Mouse (Mus musculus) ES-Bruce4 (cell line): Measurements from ENCODE around the gene Lzts2. TPM values are rescaled to one million over a fixed set of nuclear protein-coding genes. Genes with fewer than 3 reads are reported as not detected.

Experiments used
- H3K27ac ChIP-seq: 2 replicates; pipeline ENCODE4 v1.5.1; 2012; ENCODE audit warnings: low read length, inconsistent platforms; ENCODE audit not compliant: insufficient read depth
- H3K27me3 ChIP-seq: 2 replicates; pipeline ENCODE4 v1.6.1; 2012; ENCODE audit warnings: mild to moderate bottlenecking, low read length, inconsistent platforms; ENCODE audit not compliant: control insufficient read depth, poor library complexity, insufficient read depth, severe bottlenecking
- H3K36me3 ChIP-seq: 2 replicates; pipeline ENCODE4 v1.6.1; 2012; ENCODE audit warnings: inconsistent platforms, mild to moderate bottlenecking, low read length, moderate library complexity; ENCODE audit not compliant: control insufficient read depth, poor library complexity, insufficient read depth, severe bottlenecking
- H3K4me1 ChIP-seq: one replicate; pipeline ENCODE4 v1.8.1; 2011; ENCODE audit warnings: low read length; ENCODE audit not compliant: control insufficient read depth, insufficient read depth
- H3K4me3 ChIP-seq: 2 replicates; pipeline ENCODE4 v1.5.1; 2011; ENCODE audit warnings: low read depth, mild to moderate bottlenecking, low read length
- H3K9ac ChIP-seq: 2 replicates; pipeline ENCODE4 v1.6.1; 2012; ENCODE audit warnings: low read depth, mild to moderate bottlenecking, inconsistent platforms; ENCODE audit not compliant: poor library complexity, severe bottlenecking
- H3K9me3 ChIP-seq: replicated peaks from 2 replicates; pipeline ENCODE4 v1.6.1; 2012; ENCODE audit warnings: mild to moderate bottlenecking, low read length, inconsistent platforms; ENCODE audit not compliant: control insufficient read depth, poor library complexity, insufficient read depth, severe bottlenecking
- CTCF ChIP-seq: IDR thresholded peaks from one replicate; pipeline ENCODE4 v1.8.1; 2011; ENCODE audit warnings: low read depth, low read length
- EP300 ChIP-seq: IDR thresholded peaks from 2 replicates; pipeline ENCODE4 v1.6.1; 2011; ENCODE audit warnings: low read depth, low read length; ENCODE audit not compliant: insufficient read depth
- POLR2A ChIP-seq: IDR thresholded peaks from one replicate; pipeline ENCODE4 v1.8.1; 2011; ENCODE audit warnings: low read length; ENCODE audit not compliant: insufficient read depth
- polyA plus RNA-seq: library from polyadenylated mRNA; stranded (reverse); fragments of >200 nt; gene quantifications from 2 replicates; pipeline ENCODE4 v1.2.4, GENCODE M21; 2011; ENCODE audit warnings: low read depth; ENCODE audit not compliant: missing spikeins, insufficient read depth, insufficient read length

The Lzts2 gene
- polyA plus RNA-seq, 1 experiment: 39.9 TPM

- TF ChIP-seq EP300 (no peak), CTCF (no peak), POLR2A (no peak)
- Histone ChIP-seq H3K36me3 (0 out of 2 replicates have a peak, but pooled peaks cover 2% of the 10 kb centered on the region), H3K9me3 (no peaks in the 10 kb centered on the region), H3K4me3 (peak overlapping the region; percentile 74), H3K4me1 (peaks cover 5% of the 10 kb centered on the region), H3K9ac (peak overlapping the region; percentile 86), H3K27me3 (no peaks in the 10 kb centered on the region), H3K27ac (no peak overlapping the region)
Measured at GRCm38 (mm10) chr19:45018351-45018831, 4.2 kb downstream of the Lzts2 start.

- Histone ChIP-seq H3K9ac (no peak overlapping the region), H3K27ac (no peak overlapping the region), H3K4me1 (no peaks in the 10 kb centered on the region), H3K36me3 (0 out of 2 replicates have a peak, but pooled peaks cover 2% of the 10 kb centered on the region), H3K4me3 (no peak overlapping the region), H3K27me3 (no peaks in the 10 kb centered on the region), H3K9me3 (no peaks in the 10 kb centered on the region)
- TF ChIP-seq CTCF: no peak
- TF ChIP-seq EP300: no peak
- TF ChIP-seq POLR2A: no peak
Measured at GRCm38 (mm10) chr19:45020348-45020747, 6.1 kb downstream of the Lzts2 start.

- Histone ChIP-seq H3K27ac (no peak overlapping the region), H3K4me1 (peaks cover under 1% of the 10 kb centered on the region)
- TF ChIP-seq EP300 (no peak), CTCF (no peak), POLR2A (no peak)
Measured at GRCm38 (mm10) chr19:45021362-45021761, 7.1 kb downstream of the Lzts2 start.

GRCm38 (mm10) chr19:45023993-45024392, 9.8 kb downstream of the Lzts2 start:
- Histone ChIP-seq H3K4me3 (no peak overlapping the region), H3K4me1 (peaks cover 15% of the 10 kb centered on the region), H3K27ac (no peak overlapping the region), H3K36me3 (0 out of 2 replicates have a peak, but pooled peaks cover 2% of the 10 kb centered on the region), H3K27me3 (no peaks in the 10 kb centered on the region), H3K9ac (no peak overlapping the region), H3K9me3 (no peaks in the 10 kb centered on the region)
- no peak for TF ChIP-seq CTCF
- no peak for TF ChIP-seq POLR2A
- TF ChIP-seq EP300: no peak

More at GRCm38 (mm10) chr19:45021362-45021761, 7.1 kb downstream of the Lzts2 start:
- no peaks in the 10 kb centered on the region for H3K27me3 ChIP-seq
- 0 out of 2 replicates have a peak, but pooled peaks cover 2% of the 10 kb centered on the region for H3K36me3 ChIP-seq
- H3K4me3 ChIP-seq: no peak overlapping the region
- H3K9me3 ChIP-seq: no peaks in the 10 kb centered on the region
- no peak overlapping the region for H3K9ac ChIP-seq

- no peaks in the 10 kb centered on the region for H3K9me3 ChIP-seq
- H3K27ac ChIP-seq: no peak overlapping the region
- H3K9ac ChIP-seq: no peak overlapping the region
- H3K4me3 ChIP-seq: peak overlapping the region; percentile 15
- 0 out of 2 replicates have a peak, but pooled peaks cover 2% of the 10 kb centered on the region for H3K36me3 ChIP-seq
- peaks cover 15% of the 10 kb centered on the region for H3K4me1 ChIP-seq
- H3K27me3 ChIP-seq: no peaks in the 10 kb centered on the region
- TF ChIP-seq POLR2A: no peak
- TF ChIP-seq CTCF: no peak
- TF ChIP-seq EP300: no peak
Measured at GRCm38 (mm10) chr19:45024775-45025174, 10.6 kb downstream of the Lzts2 start.

GRCm38 (mm10) chr19:45025937-45026568, 11.8 kb downstream of the Lzts2 start:
- H3K36me3 ChIP-seq: 0 out of 2 replicates have a peak, but pooled peaks cover 2% of the 10 kb centered on the region
- peak overlapping the region; percentile 28 for H3K4me3 ChIP-seq
- TF ChIP-seq EP300 (no peak), CTCF (no peak), POLR2A (no peak)
- peak overlapping the region; percentile 38 for H3K9ac ChIP-seq
- no peaks in the 10 kb centered on the region for H3K27me3 ChIP-seq
- no peaks in the 10 kb centered on the region for H3K9me3 ChIP-seq
- no peak overlapping the region for H3K27ac ChIP-seq
- H3K4me1 ChIP-seq: peaks cover 15% of the 10 kb centered on the region
